Mouse (Mus musculus) left cerebral cortex, adult 9 months (tissue): ENCODE results near the gene Krt82.

ENCODE experiments used
- DNase-seq, 2 experiments: peaks; one replicate each; pipeline ENCODE4 v3.0.0; 2022; ENCODE audit warnings: low spot score in 2 of 2

The Krt82 gene

GRCm38 (mm10) chr15:101550567-101550966, at the start of gene Krt82:
Krt82 (minus strand) TSS chr15:101550667.
- no peak for DNase-seq

GRCm38 (mm10) chr15:101599123-101599522, 48.7 kb upstream of the Krt82 start:
- DNase-seq, result no peak

GRCm38 (mm10) chr15:101588216-101588615, 37.7 kb upstream of the Krt82 start:
- no peak for DNase-seq

DNA sequence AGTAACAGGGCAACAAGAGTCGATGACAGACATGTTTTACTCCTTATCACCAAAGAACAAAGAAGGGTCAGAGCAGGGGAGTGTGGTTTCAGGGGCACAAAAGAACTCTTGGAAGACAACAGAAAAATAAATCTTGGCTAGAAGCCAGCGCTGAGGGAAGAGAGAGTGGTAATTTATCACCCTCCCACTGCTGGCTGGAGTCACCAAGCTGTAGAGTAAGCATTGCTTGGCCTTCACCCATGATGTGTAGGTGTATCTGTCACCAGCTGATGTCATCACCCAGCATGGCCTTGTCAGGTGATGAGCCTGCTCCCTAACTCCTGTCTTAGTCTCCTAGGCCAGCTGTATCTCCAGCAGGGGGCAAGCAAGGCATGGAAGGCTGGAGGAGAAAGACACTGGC, 34.0 kb upstream of the Krt82 start:
- no peak for DNase-seq

DNA sequence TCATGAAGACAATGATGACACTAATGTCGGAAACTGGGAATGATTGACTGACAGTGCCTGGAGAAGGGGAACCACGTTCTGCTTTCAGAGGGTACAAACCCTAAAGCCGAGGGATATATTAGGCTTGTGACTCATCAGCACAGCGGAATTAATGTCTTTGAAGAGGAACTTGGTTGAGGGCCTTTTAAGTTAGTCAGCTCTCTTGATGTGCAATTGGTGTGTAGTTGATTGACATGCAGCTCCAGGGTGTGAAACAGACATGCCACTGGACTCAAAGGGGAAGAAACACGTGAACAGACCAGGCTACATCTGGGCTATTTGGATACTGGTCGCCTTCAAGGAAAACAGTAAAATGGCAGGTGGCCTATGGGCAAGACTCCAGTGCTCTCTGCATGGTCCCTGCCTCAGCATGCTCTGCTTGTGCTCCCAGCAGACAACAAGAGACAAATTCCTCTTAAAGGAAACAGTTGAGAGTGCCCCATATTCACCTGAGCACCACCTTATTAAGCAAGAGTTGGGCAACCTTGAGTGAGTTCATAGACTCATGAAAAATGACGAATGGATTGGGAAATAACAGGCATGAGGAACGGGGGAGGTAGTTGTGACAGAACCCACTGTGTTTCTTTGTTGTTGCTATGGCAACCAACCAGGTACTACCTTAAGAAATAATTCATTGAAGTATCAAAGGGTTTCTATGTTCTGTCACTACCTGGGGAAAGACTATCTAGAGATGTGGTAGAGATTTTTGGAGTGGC, 32.9 kb upstream of the Krt82 start:
- no peak for DNase-seq

GRCm38 (mm10) chr15:101581701-101582100, 31.2 kb upstream of the Krt82 start:
- DNase-seq, result peak in 1 of 2 experiments; percentile 17

DNA sequence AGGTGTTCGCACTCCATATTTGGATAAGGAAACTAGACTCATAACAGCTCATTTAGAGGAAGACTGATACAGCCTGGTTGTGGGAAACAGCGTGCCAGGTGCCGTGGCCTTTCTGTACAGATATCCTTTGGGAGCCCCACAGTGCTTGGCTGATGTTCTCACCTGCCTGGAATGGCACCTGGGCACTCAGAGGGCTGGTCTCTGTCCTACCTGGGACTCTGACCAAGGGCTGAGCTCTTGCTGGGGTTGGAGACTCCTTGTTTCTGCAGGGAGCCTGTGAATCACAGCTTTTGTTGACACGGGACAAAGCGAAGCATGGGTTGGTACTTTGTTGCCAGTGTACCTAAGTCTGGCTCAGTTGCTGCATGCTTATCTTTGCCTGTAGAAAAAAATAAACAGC, 25.0 kb upstream of the Krt82 start:
- no peak for DNase-seq

- DNase-seq, result no peak
Measured at GRCm38 (mm10) chr15:101573796-101574345, 23.4 kb upstream of the Krt82 start, which contains the start of gene Krt75. Krt75 (minus strand) TSS chr15:101573904.

DNA sequence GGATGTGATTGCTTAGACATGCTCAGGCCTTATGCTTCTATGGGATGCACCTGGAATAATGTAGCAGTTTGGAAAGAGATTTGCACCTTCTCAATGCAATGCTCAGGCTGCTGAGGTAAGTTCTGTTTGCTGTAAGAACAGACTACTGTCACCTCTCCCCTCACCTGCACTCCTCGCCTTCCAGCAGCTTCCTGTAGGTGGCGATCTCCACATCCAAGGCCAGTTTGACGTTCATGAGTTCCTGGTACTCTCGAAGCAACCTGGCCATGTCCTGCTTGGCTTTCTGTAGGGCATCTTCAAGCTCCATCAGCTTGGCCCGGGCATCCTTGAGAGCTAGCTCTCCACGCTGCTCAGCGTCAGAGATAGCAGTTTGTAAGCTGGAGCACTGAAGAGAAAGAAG, 17.3 kb upstream of the Krt82 start:
- DNase-seq, result no peak

GRCm38 (mm10) chr15:101562850-101563249, 12.4 kb upstream of the Krt82 start, which contains the start of gene Krt90:
Krt90 (minus strand) TSS chr15:101562950.
- DNase-seq, result no peak

GRCm38 (mm10) chr15:101558034-101558646, 7.7 kb upstream of the Krt82 start:
- no peak for DNase-seq

DNA sequence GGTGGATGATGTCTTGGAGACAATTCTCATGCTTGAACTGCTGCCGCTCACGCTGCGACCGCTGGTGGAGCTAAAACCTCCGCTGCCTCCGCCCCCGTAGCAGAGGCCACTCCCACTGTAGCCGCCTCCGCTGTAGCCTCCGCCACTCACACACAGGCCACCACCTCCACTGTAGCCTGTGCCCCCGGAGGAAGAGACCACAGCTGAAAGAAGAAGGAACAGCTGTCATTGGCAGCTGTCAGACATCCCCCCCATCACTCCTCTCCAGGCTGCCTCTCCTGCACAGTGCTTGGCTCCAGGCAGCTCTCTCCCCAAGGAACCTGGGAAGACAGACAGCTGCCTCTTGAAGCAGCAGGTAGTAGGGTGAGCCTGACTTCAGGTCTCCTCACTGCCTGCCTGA, 2.7 kb upstream of the Krt82 start:
- peak in 1 of 2 experiments; percentile 9 for DNase-seq

DNA sequence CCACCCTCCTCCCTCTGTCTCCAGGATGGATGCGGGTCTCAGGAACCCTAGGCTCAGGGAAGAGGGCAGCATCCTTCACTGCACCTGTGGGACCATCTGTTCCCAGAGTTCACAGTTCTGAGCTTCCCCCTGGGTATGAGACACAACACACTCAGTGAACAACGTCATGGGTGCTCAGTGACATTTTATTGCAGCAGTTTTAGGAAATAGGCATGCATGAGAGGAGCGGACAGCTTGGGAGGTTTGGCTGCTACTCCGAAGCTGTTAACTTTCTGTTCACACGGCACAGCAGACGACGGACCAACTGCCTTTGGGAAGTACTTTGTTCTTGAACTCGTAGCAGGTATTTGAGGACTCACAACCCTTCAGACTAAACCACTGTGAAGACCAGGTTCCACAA, 1.7 kb upstream of the Krt82 start:
- no peak for DNase-seq

- DNase-seq, result no peak
Measured at GRCm38 (mm10) chr15:101544478-101544877, 6.0 kb downstream of the Krt82 start.

DNA sequence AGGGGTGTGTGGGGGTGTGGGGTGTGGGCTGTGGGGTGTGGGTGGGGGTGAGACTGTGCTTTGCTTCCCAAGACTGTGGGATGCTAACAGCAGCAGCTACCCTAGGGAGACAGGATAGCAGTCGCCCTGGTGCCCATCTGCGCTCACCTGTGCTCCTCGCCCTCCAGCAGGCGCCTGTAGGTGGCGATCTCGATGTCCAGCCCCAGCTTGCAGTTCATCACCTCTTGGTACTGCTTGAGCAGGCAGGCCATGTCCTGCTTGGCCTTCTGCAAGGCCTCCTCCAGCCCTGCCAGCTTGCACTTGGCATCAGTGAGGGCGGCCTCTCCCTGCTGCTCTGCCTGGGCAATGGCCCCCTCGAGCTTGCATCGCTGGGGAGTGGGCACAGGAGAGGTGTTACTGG, 7.9 kb downstream of the Krt82 start:
- DNase-seq, result no peak

DNA sequence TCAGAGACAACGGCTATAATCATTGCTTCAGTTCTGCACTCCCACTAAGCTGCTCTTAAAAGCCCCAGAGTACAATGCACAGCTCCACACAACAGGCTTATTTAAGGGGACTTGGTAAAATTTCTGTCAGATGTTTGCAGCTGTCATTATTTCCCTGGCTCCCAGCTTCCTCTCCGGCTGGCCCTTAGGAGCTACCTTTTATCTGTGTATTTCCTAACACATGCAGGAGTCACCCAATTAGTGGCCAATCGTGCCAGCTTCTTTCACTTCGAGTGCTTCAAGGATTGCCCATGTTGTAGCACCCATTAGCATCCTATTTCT, 11.9 kb downstream of the Krt82 start:
- no peak for DNase-seq

DNA sequence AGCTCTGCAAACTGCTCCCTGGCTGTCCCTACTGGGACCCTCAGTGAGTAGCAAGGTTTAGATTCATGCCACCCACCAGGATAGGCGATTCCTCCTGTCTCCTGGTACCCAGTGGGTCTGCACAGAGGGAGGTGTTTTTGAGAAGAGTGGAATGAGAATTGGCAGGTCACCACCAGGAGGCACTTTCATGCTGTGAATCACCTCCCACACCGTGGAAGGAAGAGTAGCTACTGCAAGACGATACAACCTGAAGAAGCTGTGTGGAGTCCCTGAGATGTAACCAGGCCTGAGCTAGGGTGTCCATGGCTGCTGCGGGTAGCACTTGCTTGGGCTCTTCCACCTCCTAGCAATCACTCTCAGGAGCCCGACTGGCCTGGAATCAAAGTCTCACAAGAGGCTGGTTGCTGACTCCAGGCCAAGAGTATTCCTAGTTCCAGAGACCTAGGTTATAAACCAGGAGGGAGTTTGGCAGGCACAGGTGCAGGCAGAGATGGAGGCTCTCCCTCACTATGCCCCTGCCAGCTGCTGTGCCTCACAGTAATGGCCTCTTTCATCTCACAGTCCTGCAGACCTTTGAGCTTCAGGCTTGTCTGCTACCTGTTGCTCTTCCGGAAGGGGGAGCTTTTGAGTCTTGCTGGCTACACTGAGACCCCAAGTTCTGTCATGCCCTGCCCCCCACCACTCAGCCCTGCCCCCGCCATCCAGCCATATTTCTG, 12.4 kb downstream of the Krt82 start:
- no peak for DNase-seq

GRCm38 (mm10) chr15:101536054-101536850, 14.2 kb downstream of the Krt82 start:
- no peak for DNase-seq

DNA sequence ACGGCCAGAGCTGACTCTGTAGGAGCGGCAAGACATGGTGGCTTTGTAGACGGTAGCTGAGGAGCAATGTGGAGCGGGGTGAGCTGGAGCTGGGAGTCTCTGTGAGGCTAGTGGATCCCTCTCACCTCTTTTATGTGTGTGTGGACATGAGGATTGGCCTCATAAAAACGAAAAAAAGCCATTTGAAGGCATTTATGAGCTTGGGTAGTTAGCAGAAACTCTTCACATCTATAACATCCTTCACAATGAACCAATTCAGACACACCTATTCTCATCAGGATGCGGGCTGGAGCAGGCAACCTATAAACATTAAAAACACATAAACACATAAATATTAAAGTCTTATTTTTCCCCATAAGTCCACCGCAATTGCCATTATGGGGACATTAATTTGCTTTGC, 17.7 kb downstream of the Krt82 start, which contains the start of gene Krt84:
Gene Krt84, minus strand, starts transcription at position 101 of the 400 bp plus-strand sequence.
- DNase-seq, result no peak

DNA sequence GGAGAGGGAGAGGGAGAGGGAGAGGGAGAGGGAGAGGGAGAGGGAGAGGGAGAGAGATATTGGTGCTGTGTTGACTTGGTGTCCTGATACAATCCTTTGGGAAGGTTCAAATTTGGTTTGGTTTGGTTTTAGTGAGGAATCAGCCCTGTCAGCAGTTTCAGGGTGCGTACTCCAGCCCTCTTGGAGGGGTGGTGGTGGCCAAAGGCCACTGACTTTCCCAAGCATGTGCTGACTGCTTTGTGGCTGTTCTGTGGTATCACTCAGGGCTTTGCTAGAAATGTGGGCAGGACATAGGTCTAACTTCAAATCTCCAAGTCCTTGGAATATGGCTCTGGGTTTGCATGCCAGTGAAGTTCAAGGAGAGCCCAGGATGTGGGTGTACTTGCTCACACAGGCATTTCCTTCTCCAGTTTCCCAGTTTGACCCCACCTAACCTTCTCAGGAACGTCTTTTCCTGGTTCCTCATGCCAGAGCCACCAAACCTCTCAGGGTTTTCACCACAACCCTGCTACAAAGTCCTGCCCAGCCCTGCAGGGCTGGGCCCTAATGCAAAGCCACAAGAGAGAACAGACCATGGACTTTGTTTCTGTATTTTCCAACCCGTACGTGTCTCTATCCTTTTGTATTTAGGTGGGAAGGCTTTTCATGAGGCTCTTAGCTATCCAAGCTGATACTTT, 27.8 kb downstream of the Krt82 start:
- DNase-seq, result no peak

- peak; percentile 38 to 85 for DNase-seq
Measured at GRCm38 (mm10) chr15:101519792-101520191, 30.7 kb downstream of the Krt82 start.
